Mouse (Mus musculus): ENCODE results near the gene Hoga1. TPM values are rescaled to one million over a fixed set of nuclear protein-coding genes. Genes with fewer than 3 reads are reported as not detected.

Gene Hoga1
- polyA plus RNA-seq, 1 experiment from 2014 or later = 1.3 TPM

- ATAC-seq (ENCODE audit: low FRiP score, low read depth) = no peak
- Histone ChIP-seq H3K4me1 (no peaks in the 10 kb centered on the region), H3K27me3 (no peaks in the 10 kb centered on the region), H3K27ac (replicated peaks) (no peak overlapping the region), H3K9ac (replicated peaks) (no peak overlapping the region), H3K4me3 (no peak overlapping the region), H3K4me2 (replicated peaks) (no peak overlapping the region), H3K9me3 (no peaks in the 10 kb centered on the region), H3K36me3 (0 out of 2 replicates have a peak, but pooled peaks cover 6% of the 10 kb centered on the region)
- 84% methylated on average over 5 of the region's 5 CpGs for WGBS
Measured at GRCm38 (mm10) chr19:42031112-42031511, 14.3 kb upstream of the Hoga1 start.

- Histone ChIP-seq H3K36me3 (0 out of 2 replicates have a peak, but pooled peaks cover 6% of the 10 kb centered on the region), H3K27me3 (no peaks in the 10 kb centered on the region), H3K9me3 (no peaks in the 10 kb centered on the region), H3K4me1 (no peaks in the 10 kb centered on the region), H3K27ac (replicated peaks) (no peak overlapping the region), H3K4me2 (replicated peaks) (no peak overlapping the region), H3K9ac (replicated peaks) (no peak overlapping the region), H3K4me3 (no peak overlapping the region)
- ATAC-seq (ENCODE audit: low FRiP score, low read depth) = no peak
- 89% methylated on average over 14 of the region's 14 CpGs for WGBS
Measured at GRCm38 (mm10) chr19:42033611-42034010, 11.8 kb upstream of the Hoga1 start.

GRCm38 (mm10) chr19:42034146-42034775 is 11.1 kb upstream of the Hoga1 start:
- WGBS = 68% methylated on average over 9 of the region's 9 CpGs
- no peaks in the 10 kb centered on the region for H3K27me3 ChIP-seq
- H3K27ac ChIP-seq (replicated peaks) = no peak overlapping the region
- no peak overlapping the region for H3K4me2 ChIP-seq (replicated peaks)
- H3K36me3 ChIP-seq = 0 out of 2 replicates have a peak, but pooled peaks cover 6% of the 10 kb centered on the region
- no peak overlapping the region for H3K4me3 ChIP-seq
- no peaks in the 10 kb centered on the region for H3K4me1 ChIP-seq
- H3K9ac ChIP-seq (replicated peaks) = no peak overlapping the region
- H3K9me3 ChIP-seq = no peaks in the 10 kb centered on the region
- ATAC-seq (ENCODE audit: low FRiP score, low read depth) = no peak

- H3K27ac ChIP-seq (replicated peaks) = no peak overlapping the region
- 56% methylated on average over 10 of the region's 11 CpGs for WGBS
Measured at GRCm38 (mm10) chr19:42034881-42035455, 10.4 kb upstream of the Hoga1 start.

GRCm38 (mm10) chr19:42035456-42036248 is 9.8 kb upstream of the Hoga1 start, which contains the start of gene Ankrd2:
Gene Ankrd2, plus strand, starts transcription at chr19:42036000.
- Histone ChIP-seq H3K36me3 (0 out of 2 replicates have a peak, but pooled peaks cover 6% of the 10 kb centered on the region), H3K4me3 (no peak within 1 kb of the TSS), H3K4me2 (replicated peaks) (no peak within 1 kb of the TSS), H3K9me3 (no peaks in the 10 kb centered on the region), H3K27me3 (0 out of 2 replicates have a peak, but pooled peaks cover 7% of the 10 kb centered on the region), H3K4me1 (no peaks in the 10 kb centered on the region), H3K27ac (replicated peaks) (no peak within 1 kb of the TSS), H3K9ac (replicated peaks) (no peak within 1 kb of the TSS)
- peak; percentile 73 for ATAC-seq (ENCODE audit: low FRiP score, low read depth)
- WGBS = 67% methylated on average over 19 of the region's 19 CpGs

More at GRCm38 (mm10) chr19:42034881-42035455, 10.4 kb upstream of the Hoga1 start:
- no peaks in the 10 kb centered on the region for H3K9me3 ChIP-seq
- no peaks in the 10 kb centered on the region for H3K4me1 ChIP-seq
- no peak for ATAC-seq (ENCODE audit: low FRiP score, low read depth)
- no peak overlapping the region for H3K9ac ChIP-seq (replicated peaks)
- 0 out of 2 replicates have a peak, but pooled peaks cover 3% of the 10 kb centered on the region for H3K27me3 ChIP-seq
- no peak overlapping the region for H3K4me2 ChIP-seq (replicated peaks)
- H3K36me3 ChIP-seq = 0 out of 2 replicates have a peak, but pooled peaks cover 6% of the 10 kb centered on the region
- H3K4me3 ChIP-seq = no peak overlapping the region

- Histone ChIP-seq H3K4me1 (no peaks in the 10 kb centered on the region), H3K9me3 (no peaks in the 10 kb centered on the region), H3K9ac (replicated peaks) (no peak overlapping the region), H3K27me3 (0 out of 2 replicates have a peak, but pooled peaks cover 7% of the 10 kb centered on the region), H3K4me2 (replicated peaks) (no peak overlapping the region), H3K4me3 (no peak overlapping the region), H3K27ac (replicated peaks) (no peak overlapping the region), H3K36me3 (0 out of 2 replicates have a peak, but pooled peaks cover 6% of the 10 kb centered on the region)
- 91% methylated on average over 3 of the region's 3 CpGs for WGBS
- no peak for ATAC-seq (ENCODE audit: low FRiP score, low read depth)
Measured at GRCm38 (mm10) chr19:42036357-42036756, 9.1 kb upstream of the Hoga1 start.

- H3K4me2 ChIP-seq (replicated peaks) = no peak overlapping the region
- no peaks in the 10 kb centered on the region for H3K9me3 ChIP-seq
- H3K27ac ChIP-seq (replicated peaks) = no peak overlapping the region
- 0 out of 2 replicates have a peak, but pooled peaks cover 6% of the 10 kb centered on the region for H3K36me3 ChIP-seq
- no peak overlapping the region for H3K9ac ChIP-seq (replicated peaks)
- no peak for ATAC-seq (ENCODE audit: low FRiP score, low read depth)
- WGBS = 83% methylated on average over 11 of the region's 11 CpGs
- no peaks in the 10 kb centered on the region for H3K4me1 ChIP-seq
- H3K27me3 ChIP-seq = 0 out of 2 replicates have a peak, but pooled peaks cover 7% of the 10 kb centered on the region
- H3K4me3 ChIP-seq = no peak overlapping the region
Measured at GRCm38 (mm10) chr19:42037167-42037702, 8.2 kb upstream of the Hoga1 start.

GRCm38 (mm10) chr19:42038310-42038709 is 7.1 kb upstream of the Hoga1 start:
- Histone ChIP-seq H3K9me3 (no peaks in the 10 kb centered on the region), H3K4me1 (no peaks in the 10 kb centered on the region)
- ATAC-seq (ENCODE audit: low FRiP score, low read depth) = no peak

GRCm38 (mm10) chr19:42043988-42044387 is 1.4 kb upstream of the Hoga1 start:
- WGBS = 94% methylated on average over 6 of the region's 6 CpGs
- Histone ChIP-seq H3K36me3 (no peaks in the 10 kb centered on the region), H3K4me1 (peaks cover 6% of the 10 kb centered on the region), H3K27ac (replicated peaks) (no peak overlapping the region), H3K27me3 (peaks cover 10% of the 10 kb centered on the region; the same call in 1 of the 2 replicates), H3K4me3 (no peak overlapping the region), H3K9ac (replicated peaks) (no peak overlapping the region), H3K4me2 (replicated peaks) (no peak overlapping the region), H3K9me3 (no peaks in the 10 kb centered on the region)
- no peak for ATAC-seq (ENCODE audit: low FRiP score, low read depth)

More at GRCm38 (mm10) chr19:42038310-42038709, 7.1 kb upstream of the Hoga1 start:
- 91% methylated on average over 12 of the region's 12 CpGs for WGBS
- Histone ChIP-seq H3K27ac (replicated peaks) (no peak overlapping the region), H3K4me3 (no peak overlapping the region), H3K4me2 (replicated peaks) (no peak overlapping the region), H3K36me3 (0 out of 2 replicates have a peak, but pooled peaks cover 6% of the 10 kb centered on the region), H3K27me3 (0 out of 2 replicates have a peak, but pooled peaks cover 7% of the 10 kb centered on the region), H3K9ac (replicated peaks) (no peak overlapping the region)

GRCm38 (mm10) chr19:42050251-42050650 is 4.8 kb downstream of the Hoga1 start:
- Histone ChIP-seq H3K27ac (replicated peaks) (no peak overlapping the region), H3K36me3 (no peaks in the 10 kb centered on the region), H3K4me1 (peaks cover 6% of the 10 kb centered on the region), H3K4me3 (no peak overlapping the region), H3K9ac (replicated peaks) (no peak overlapping the region), H3K4me2 (replicated peaks) (no peak overlapping the region), H3K9me3 (no peaks in the 10 kb centered on the region), H3K27me3 (no peaks in the 10 kb centered on the region)
- ATAC-seq (ENCODE audit: low FRiP score, low read depth) = no peak
- 87% methylated on average over 1 of the region's 1 CpGs for WGBS

- 85% methylated on average over 3 of the region's 3 CpGs for WGBS
- Histone ChIP-seq H3K4me2 (replicated peaks) (no peak overlapping the region), H3K27ac (replicated peaks) (no peak overlapping the region), H3K4me1 (no peaks in the 10 kb centered on the region), H3K36me3 (no peaks in the 10 kb centered on the region), H3K27me3 (no peaks in the 10 kb centered on the region), H3K9ac (replicated peaks) (no peak overlapping the region), H3K4me3 (no peak overlapping the region), H3K9me3 (no peaks in the 10 kb centered on the region)
- ATAC-seq (ENCODE audit: low FRiP score, low read depth) = no peak
Measured at GRCm38 (mm10) chr19:42051351-42051750, 5.9 kb downstream of the Hoga1 start.
